Mouse (Mus musculus) liver, embryonic 14 days (tissue): ENCODE measurements around the gene Vmn1r175. TPM values are rescaled to one million over a fixed set of nuclear protein-coding genes. Genes with fewer than 3 reads are reported as not detected.

Experiments used
- polyA plus RNA-seq: library from polyadenylated mRNA; depleted of rRNA; stranded (reverse); fragments of >200 nt; gene quantifications from 2 replicates; pipeline ENCODE4 v1.2.3, GENCODE M21; 2012; rRNA removed

Vmn1r175 gene
- not detected in 2 replicates for polyA plus RNA-seq

DNA sequence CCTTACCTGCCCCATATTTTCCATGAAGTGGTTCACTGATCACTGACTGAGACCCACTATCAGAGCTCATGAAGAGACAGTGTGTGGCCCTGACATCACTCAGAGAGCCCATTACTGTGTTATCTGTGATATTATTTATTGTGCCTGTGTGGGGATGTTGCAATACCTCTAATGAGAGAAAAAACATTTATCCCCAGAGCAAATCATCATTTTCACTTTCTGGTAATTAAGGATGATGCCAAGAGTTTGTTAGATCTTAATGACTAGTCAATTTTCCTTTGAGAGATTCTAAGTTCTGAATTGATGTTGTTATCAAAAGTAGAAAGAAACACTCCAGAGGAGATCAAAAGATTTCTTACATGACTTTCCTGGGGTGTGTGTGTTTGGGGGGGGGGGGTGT is at the start of gene Vmn1r175:
TSS of gene Vmn1r175 (minus strand) at position 101 of the 400 bp plus-strand sequence.

DNA sequence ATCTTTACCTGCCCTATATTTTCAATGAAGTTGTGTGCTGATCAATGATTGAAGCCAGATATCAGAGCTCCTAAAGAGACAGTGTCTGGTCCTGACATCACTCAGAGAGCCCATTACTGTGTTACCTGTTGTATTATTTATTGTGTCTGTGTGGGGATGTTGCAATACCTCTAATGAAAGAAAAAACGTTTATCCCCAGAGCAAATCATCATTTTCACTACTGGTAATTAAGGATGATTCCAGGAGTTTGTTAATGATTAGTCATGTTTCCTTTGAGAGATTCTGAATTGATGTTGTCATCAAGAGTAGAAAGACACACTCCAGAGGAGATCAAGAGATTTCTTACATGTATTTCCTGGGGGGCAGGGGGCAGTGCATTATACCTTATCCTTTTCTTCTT is 26.8 kb upstream of the Vmn1r175 start, which contains the start of gene Vmn1r176:
TSS of gene Vmn1r176 (minus strand) at position 101 of the 400 bp plus-strand sequence.

Other genes with a start within 250 kb of the Vmn1r175 start
- gene Vmn1r169, start 235.1 kb downstream of the Vmn1r175 start, polyA plus RNA-seq: not detected in 2 replicates
- not detected in 2 replicates for gene Vmn1r170, start 204.5 kb downstream of the Vmn1r175 start, polyA plus RNA-seq
- not detected in 2 replicates for gene Vmn1r171, start 179.9 kb downstream of the Vmn1r175 start, polyA plus RNA-seq
- not detected in 2 replicates for gene Vmn1r172, start 152.3 kb downstream of the Vmn1r175 start, polyA plus RNA-seq
- gene Vmn1r173, start 109.9 kb downstream of the Vmn1r175 start, polyA plus RNA-seq: not detected in 2 replicates
- gene Vmn1r174, start 58.4 kb downstream of the Vmn1r175 start, polyA plus RNA-seq: not detected in 2 replicates
- gene Vmn1r176, start 26.7 kb upstream of the Vmn1r175 start, polyA plus RNA-seq: not detected in 2 replicates
- not detected in 2 replicates for gene Vmn1r177, start 55.8 kb upstream of the Vmn1r175 start, polyA plus RNA-seq
- gene Vmn1r178, start 81.4 kb upstream of the Vmn1r175 start, polyA plus RNA-seq: not detected in 2 replicates
- not detected in 2 replicates for gene Vmn1r179, start 116.3 kb upstream of the Vmn1r175 start, polyA plus RNA-seq
- gene Vmn1r180, start 140.0 kb upstream of the Vmn1r175 start, polyA plus RNA-seq: not detected in 2 replicates
- not detected in 2 replicates for gene Vmn1r181, start 164.0 kb upstream of the Vmn1r175 start, polyA plus RNA-seq
- not detected in 2 replicates for gene V1rd19, start 191.0 kb upstream of the Vmn1r175 start, polyA plus RNA-seq
- gene Vmn1r183, start 242.6 kb upstream of the Vmn1r175 start, polyA plus RNA-seq: not detected in 2 replicates